Mouse (Mus musculus): ENCODE measurements around the gene Ly6g5c. TPM values are rescaled to one million over a fixed set of nuclear protein-coding genes. Genes with fewer than 3 reads are reported as not detected.

Gene Ly6g5c
- total and polyA plus RNA-seq, 3 experiments: not detected

DNA sequence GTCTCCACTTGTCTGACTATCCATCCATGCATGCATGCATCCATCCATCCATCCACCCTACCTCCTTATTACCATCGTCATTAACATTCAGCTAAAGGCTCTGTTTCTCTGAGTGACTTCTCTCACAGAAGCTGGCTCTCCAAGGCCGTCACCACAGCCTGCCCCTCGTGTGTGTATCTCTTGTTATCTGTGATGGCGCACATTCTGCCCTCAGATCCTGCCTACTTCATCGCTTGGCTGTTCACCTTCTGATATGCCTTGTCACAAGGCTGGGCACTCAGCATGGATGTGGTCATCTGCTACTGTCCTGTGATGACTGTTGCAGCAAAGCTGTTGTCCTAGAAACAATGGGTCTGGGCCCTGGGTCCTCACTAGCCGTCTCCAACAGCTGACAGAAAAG lies 3.3 kb upstream of the Ly6g5c start:
- dilution Hi-C loops (cut with MboI; ENCODE audit: extremely low pct_ligation_motif_present, extremely low pct_unique_long_range_greater_than_20kb, low sequenced_read_pairs): no loop called here
- no peaks in the 10 kb centered on the region for H3K9me3 ChIP-seq (replicated peaks; ENCODE audit: low read length)
- no peak overlapping the region for H3K9ac ChIP-seq (ENCODE audit: insufficient read depth, low read depth)
- no peaks in the 10 kb centered on the region for H3K27me3 ChIP-seq (replicated peaks)
- TF ChIP-seq ZKSCAN1 (IDR thresholded peaks at IDR 0.05; ENCODE audit: borderline replicate concordance, low read depth, low read length) (no peak), MXI1 (IDR thresholded peaks at IDR 0.05; ENCODE audit: low read depth, low read length) (no peak), CTCF (conservative IDR thresholded peaks at IDR 0.05 in 1 of 2, IDR thresholded peaks at IDR 0.05 in 1 of 2; ENCODE audit: low read depth in 2 of 2, low read length in 2 of 2) (no peak), MAFK (IDR thresholded peaks at IDR 0.05; ENCODE audit: insufficient replicate concordance, low read length) (no peak), NRF1 (IDR thresholded peaks at IDR 0.05; ENCODE audit: low read depth, low read length) (no peak), NELFE (IDR thresholded peaks at IDR 0.05; ENCODE audit: low read depth, low read length) (no peak), E2F4 (IDR thresholded peaks at IDR 0.05; ENCODE audit: insufficient replicate concordance, low read depth, low read length) (no peak), POLR2A (IDR thresholded peaks at IDR 0.05; ENCODE audit: low read depth, low read length) (no peak), BHLHE40 (IDR thresholded peaks at IDR 0.05; ENCODE audit: low read depth, low read length) (no peak), USF1 (IDR thresholded peaks at IDR 0.05; ENCODE audit: low read depth, low read length) (no peak), HCFC1 (IDR thresholded peaks at IDR 0.05; ENCODE audit: low read depth, low read length) (no peak), UBTF (IDR thresholded peaks at IDR 0.05; ENCODE audit: low read depth, low read length) (no peak), SMC3 (IDR thresholded peaks at IDR 0.05; ENCODE audit: low read depth, low read length) (no peak), TBP (conservative IDR thresholded peaks at IDR 0.05; ENCODE audit: low read depth, low read length) (no peak), JUND (conservative IDR thresholded peaks at IDR 0.05; ENCODE audit: low read depth, low read length) (no peak), ZC3H11A (IDR thresholded peaks at IDR 0.05; ENCODE audit: low read depth, low read length) (no peak)
- no peaks in the 10 kb centered on the region for H3K79me2 ChIP-seq (replicated peaks; ENCODE audit: control insufficient read depth, extremely low read depth, insufficient read depth, poor library complexity, severe bottlenecking)
- no peak overlapping the region for H3K27ac ChIP-seq (ENCODE audit: insufficient read depth, low read depth)
- in situ Hi-C loops (cut with MboI; ENCODE audit: low pct_ligation_motif_present, low pct_unique_long_range_greater_than_20kb, low sequenced_read_pairs): no loop called here
- peaks cover 35 to 52% of the 10 kb centered on the region in 2 experiments for H3K36me3 ChIP-seq (replicated peaks in 1 of 2; ENCODE audit: control insufficient read depth in 1 of 2, insufficient read depth in 1 of 2, low read length in 1 of 2)
- peaks cover 0 to 4% of the 10 kb centered on the region in 2 experiments; a peak in 1 of 4 replicates for H3K4me1 ChIP-seq (ENCODE audit: control insufficient read depth in 1 of 2, insufficient read depth in 2 of 2)
- no peak for DNase-seq (ENCODE audit: extremely low read depth)
- H3K4me3 ChIP-seq (replicated peaks in 1 of 3; ENCODE audit: low read depth in 2 of 3, low read length in 2 of 3, poor library complexity in 1 of 3): no peak overlapping the region
- no peak overlapping the region for H3K4me2 ChIP-seq (ENCODE audit: insufficient read depth, low read depth, poor library complexity, severe bottlenecking)

DNA sequence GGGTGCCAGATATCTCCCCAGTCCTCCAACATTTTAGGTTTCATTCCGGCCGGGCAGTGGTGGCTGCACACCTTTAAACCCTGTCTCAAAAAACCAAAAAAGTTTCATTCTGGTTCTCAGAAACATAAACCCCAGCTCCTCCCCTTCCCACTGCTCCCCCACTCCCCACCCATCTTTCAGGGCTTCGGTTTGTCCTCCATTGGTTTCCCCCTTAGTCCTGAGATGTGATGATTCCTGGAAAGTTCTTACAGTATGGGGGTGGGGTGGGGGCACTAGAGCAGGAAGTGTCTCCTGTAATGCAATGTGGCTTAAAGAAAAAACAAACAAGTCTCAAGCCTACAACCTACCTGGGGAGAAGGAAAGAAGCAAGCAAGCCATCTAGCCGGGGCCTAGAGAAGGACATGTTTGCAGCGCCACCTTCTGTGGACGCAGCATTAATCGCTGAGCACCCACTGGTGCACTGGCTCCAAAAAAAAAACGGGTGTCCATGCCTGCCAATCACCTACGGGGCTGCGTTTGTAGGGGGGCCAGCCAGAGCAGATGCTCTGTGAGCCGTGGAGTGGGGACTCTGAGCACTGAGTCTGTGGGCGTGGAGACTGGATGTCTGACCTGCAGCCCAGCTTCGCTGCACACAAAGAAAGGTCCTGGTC lies 2.2 kb upstream of the Ly6g5c start:
- no peak overlapping the region for H3K27ac ChIP-seq (ENCODE audit: insufficient read depth, low read depth)
- H3K9ac ChIP-seq (ENCODE audit: insufficient read depth, low read depth): no peak overlapping the region
- no peak overlapping the region for H3K4me3 ChIP-seq (replicated peaks in 1 of 3; ENCODE audit: low read depth in 2 of 3, low read length in 2 of 3, poor library complexity in 1 of 3)
- no peaks in the 10 kb centered on the region for H3K9me3 ChIP-seq (replicated peaks; ENCODE audit: low read length)
- no peaks in the 10 kb centered on the region for H3K79me2 ChIP-seq (replicated peaks; ENCODE audit: control insufficient read depth, extremely low read depth, insufficient read depth, poor library complexity, severe bottlenecking)
- H3K36me3 ChIP-seq (replicated peaks in 1 of 2; ENCODE audit: control insufficient read depth in 1 of 2, insufficient read depth in 1 of 2, low read length in 1 of 2): peaks cover 25 to 41% of the 10 kb centered on the region in 2 experiments
- H3K4me2 ChIP-seq (ENCODE audit: insufficient read depth, low read depth, poor library complexity, severe bottlenecking): no peak overlapping the region
- H3K27me3 ChIP-seq (replicated peaks): no peaks in the 10 kb centered on the region
- peak; percentile 30 for DNase-seq (ENCODE audit: extremely low read depth)
- dilution Hi-C loops (cut with MboI; ENCODE audit: extremely low pct_ligation_motif_present, extremely low pct_unique_long_range_greater_than_20kb, low sequenced_read_pairs): no loop called here
- peaks cover 0 to 4% of the 10 kb centered on the region in 2 experiments; a peak in 1 of 4 replicates for H3K4me1 ChIP-seq (ENCODE audit: control insufficient read depth in 1 of 2, insufficient read depth in 2 of 2)
- in situ Hi-C loops (cut with MboI; ENCODE audit: low pct_ligation_motif_present, low pct_unique_long_range_greater_than_20kb, low sequenced_read_pairs): no loop called here
- TF ChIP-seq POLR2AphosphoS2 (IDR thresholded peaks at IDR 0.05; ENCODE audit: low read depth, low read length) (no peak), SMC3 (IDR thresholded peaks at IDR 0.05; ENCODE audit: low read depth, low read length) (peak; percentile 81), RAD21 (IDR thresholded peaks at IDR 0.05; ENCODE audit: low read depth, low read length) (peak; percentile 79), TCF12 (IDR thresholded peaks at IDR 0.05; ENCODE audit: low read depth, low read length) (no peak), JUND (conservative IDR thresholded peaks at IDR 0.05; ENCODE audit: low read depth, low read length) (no peak), RCOR1 (conservative IDR thresholded peaks at IDR 0.05; ENCODE audit: low read depth, low read length) (no peak), CHD2 (IDR thresholded peaks at IDR 0.05; ENCODE audit: low read length) (no peak), ZC3H11A (IDR thresholded peaks at IDR 0.05; ENCODE audit: low read depth, low read length) (0 out of 2 replicates have a peak, but pooled peaks have one; percentile 25), E2F4 (IDR thresholded peaks at IDR 0.05; ENCODE audit: insufficient replicate concordance, low read depth, low read length) (no peak), MXI1 (IDR thresholded peaks at IDR 0.05; ENCODE audit: low read depth, low read length) (no peak), USF1 (IDR thresholded peaks at IDR 0.05; ENCODE audit: low read depth, low read length) (no peak), ELF1 (IDR thresholded peaks at IDR 0.05; ENCODE audit: low read depth, low read length) (no peak), BHLHE40 (IDR thresholded peaks at IDR 0.05; ENCODE audit: low read depth, low read length) (no peak), PAX5 (IDR thresholded peaks at IDR 0.05; ENCODE audit: low read length) (no peak), ZNF384 (IDR thresholded peaks at IDR 0.05; ENCODE audit: low read depth, low read length) (peak; percentile 81), NELFE (IDR thresholded peaks at IDR 0.05; ENCODE audit: low read depth, low read length) (no peak), GABPA (IDR thresholded peaks at IDR 0.05; ENCODE audit: insufficient replicate concordance, low read depth, low read length) (no peak), CTCF (conservative IDR thresholded peaks at IDR 0.05 in 1 of 2, IDR thresholded peaks at IDR 0.05 in 1 of 2; ENCODE audit: low read depth in 2 of 2, low read length in 2 of 2) (peak in 1 of 2 experiments; percentile 81; a peak in 2 of 4 replicates), SIN3A (IDR thresholded peaks at IDR 0.05; ENCODE audit: low read length) (no peak), ZKSCAN1 (IDR thresholded peaks at IDR 0.05; ENCODE audit: borderline replicate concordance, low read depth, low read length) (no peak), KAT2A (IDR thresholded peaks at IDR 0.05; ENCODE audit: insufficient replicate concordance, low read length) (no peak), IRF4 (IDR thresholded peaks at IDR 0.05; ENCODE audit: low read depth, low read length) (no peak), TBP (conservative IDR thresholded peaks at IDR 0.05; ENCODE audit: low read depth, low read length) (no peak), HCFC1 (IDR thresholded peaks at IDR 0.05; ENCODE audit: low read depth, low read length) (no peak), ZMIZ1 (IDR thresholded peaks at IDR 0.05; ENCODE audit: low read depth, low read length) (no peak), MAFK (IDR thresholded peaks at IDR 0.05; ENCODE audit: insufficient replicate concordance, low read length) (no peak)
